Mouse (Mus musculus): ENCODE measurements at regions not wholly inside any gene's neighbourhood (a gene's known extent, or its start where the extent isn't known, plus 50 kb on each side); places are given as distances from the start of the nearest gene placed in this dataset.

- no peak for TF ChIP-seq CTCF (IDR thresholded peaks at IDR 0.05; ENCODE audit: low read depth)
- no peaks in the 10 kb centered on the region for H3K9me3 ChIP-seq (ENCODE audit: low read depth, low read length)
- H3K4me1 ChIP-seq (ENCODE audit: insufficient read depth), result no peaks in the 10 kb centered on the region
- ATAC-seq (ENCODE audit: insufficient read depth), result no peak
- no peak overlapping the region for H3K27ac ChIP-seq (ENCODE audit: low read depth)
- no peaks in the 10 kb centered on the region for H3K27me3 ChIP-seq (ENCODE audit: insufficient read depth, low read length)
- no peak for DNase-seq
- no peak overlapping the region for H3K4me3 ChIP-seq (ENCODE audit: low read depth, low read length)
- H3K4me2 ChIP-seq, result no peak overlapping the region
- no peak overlapping the region for H3K9ac ChIP-seq
- no peaks in the 10 kb centered on the region for H3K36me3 ChIP-seq (ENCODE audit: insufficient read depth)
These were observed 111.0 kb downstream of the Cxcl12 start for GRCm38 (mm10) chr6:117279297-117279696.

- ATAC-seq (ENCODE audit: insufficient read depth), result no peak
- WGBS, result 58% methylated on average over 14 of the region's 14 CpGs
These were observed 111.6 kb downstream of the Cxcl12 start for GRCm38 (mm10) chr6:117279786-117280411.

GRCm38 (mm10) chr6:117280911-117281310 is 112.6 kb downstream of the Cxcl12 start:
- no peak for DNase-seq
- ATAC-seq (ENCODE audit: insufficient read depth), result no peak
- H3K27ac ChIP-seq (ENCODE audit: low read depth), result no peak overlapping the region
- H3K4me2 ChIP-seq, result no peak overlapping the region
- H3K9me3 ChIP-seq (ENCODE audit: low read depth, low read length), result no peaks in the 10 kb centered on the region
- H3K36me3 ChIP-seq (ENCODE audit: insufficient read depth), result no peaks in the 10 kb centered on the region
- H3K4me1 ChIP-seq (ENCODE audit: insufficient read depth), result no peaks in the 10 kb centered on the region
- no peak for TF ChIP-seq CTCF (IDR thresholded peaks at IDR 0.05; ENCODE audit: low read depth)
- no peak overlapping the region for H3K9ac ChIP-seq
- H3K27me3 ChIP-seq (ENCODE audit: insufficient read depth, low read length), result no peaks in the 10 kb centered on the region
- H3K4me3 ChIP-seq (ENCODE audit: low read depth, low read length), result no peak overlapping the region
- WGBS, result 87% methylated on average over 3 of the region's 3 CpGs

More at GRCm38 (mm10) chr6:117279786-117280411, 111.6 kb downstream of the Cxcl12 start:
- H3K4me3 ChIP-seq (ENCODE audit: low read depth, low read length), result no peak overlapping the region
- H3K36me3 ChIP-seq (ENCODE audit: insufficient read depth), result no peaks in the 10 kb centered on the region
- TF ChIP-seq CTCF (IDR thresholded peaks at IDR 0.05; ENCODE audit: low read depth), result no peak
- H3K4me1 ChIP-seq (ENCODE audit: insufficient read depth), result no peaks in the 10 kb centered on the region
- no peak overlapping the region for H3K27ac ChIP-seq (ENCODE audit: low read depth)
- H3K9me3 ChIP-seq (ENCODE audit: low read depth, low read length), result no peaks in the 10 kb centered on the region
- no peak overlapping the region for H3K4me2 ChIP-seq
- no peaks in the 10 kb centered on the region for H3K27me3 ChIP-seq (ENCODE audit: insufficient read depth, low read length)
- DNase-seq, result no peak
- H3K9ac ChIP-seq, result no peak overlapping the region

DNA sequence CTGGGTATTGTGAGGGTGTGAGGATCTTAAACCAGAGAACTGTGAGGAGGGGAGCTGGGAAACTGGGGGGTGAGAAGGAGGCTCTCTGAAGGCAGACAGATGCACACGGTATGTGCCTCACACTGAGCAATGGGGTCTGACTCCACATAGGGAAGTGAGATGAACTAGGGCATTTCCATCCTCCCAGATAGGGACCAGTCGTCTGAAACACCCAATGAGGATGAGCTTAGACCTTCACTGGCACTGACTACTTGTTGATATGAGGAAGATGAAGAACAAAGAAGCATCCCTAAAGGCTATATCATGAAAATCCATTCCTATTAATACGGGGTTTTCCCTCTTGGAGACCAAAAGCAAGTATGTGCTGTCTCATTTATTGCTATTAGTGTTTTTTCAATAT is 115.3 kb downstream of the Cxcl12 start:
- TF ChIP-seq CTCF (IDR thresholded peaks at IDR 0.05; ENCODE audit: low read depth), result no peak
- Histone ChIP-seq H3K4me1 (ENCODE audit: insufficient read depth) (no peaks in the 10 kb centered on the region), H3K4me3 (ENCODE audit: low read depth, low read length) (no peak overlapping the region), H3K27ac (ENCODE audit: low read depth) (no peak overlapping the region), H3K36me3 (ENCODE audit: insufficient read depth) (no peaks in the 10 kb centered on the region), H3K27me3 (ENCODE audit: insufficient read depth, low read length) (no peaks in the 10 kb centered on the region), H3K9me3 (ENCODE audit: low read depth, low read length) (no peaks in the 10 kb centered on the region), H3K4me2 (no peak overlapping the region), H3K9ac (no peak overlapping the region)
- no peak for ATAC-seq (ENCODE audit: insufficient read depth)
- WGBS, result 73% methylated on average over 3 of the region's 3 CpGs
- DNase-seq, result no peak

DNA sequence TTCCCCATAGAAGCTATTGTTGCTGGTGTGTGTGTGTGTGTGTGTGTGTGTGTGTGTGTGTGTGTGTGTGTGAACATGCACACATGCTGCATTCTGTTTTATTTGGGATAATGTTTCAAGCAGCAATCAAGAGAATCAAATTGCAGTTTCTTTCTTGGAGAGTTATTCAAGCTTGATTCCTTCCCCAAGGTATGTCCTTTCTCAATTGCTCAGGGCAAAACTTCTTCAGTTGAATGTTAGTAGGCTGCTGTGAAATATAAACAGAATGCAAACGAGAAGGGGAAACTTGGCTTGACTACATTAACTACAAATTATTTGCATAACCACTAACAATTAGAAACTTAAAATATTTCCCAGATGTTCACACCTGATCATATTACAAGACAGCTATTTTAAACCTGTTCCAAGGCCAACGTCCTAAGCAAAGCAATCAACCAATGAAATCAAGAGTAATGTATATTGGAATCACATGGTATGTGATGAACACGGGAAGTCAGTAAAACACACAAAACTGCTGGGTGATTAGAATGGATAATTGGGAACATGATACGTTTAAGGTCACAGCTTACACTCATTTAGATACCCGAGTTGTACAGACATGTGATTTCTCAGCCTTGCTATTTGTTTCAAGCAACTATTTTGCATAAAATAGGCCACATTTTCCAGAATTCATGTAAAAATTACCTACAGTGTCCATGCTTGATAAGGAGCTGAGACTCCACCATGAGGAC is 116.2 kb downstream of the Cxcl12 start:
- Histone ChIP-seq H3K4me1 (ENCODE audit: insufficient read depth) (no peaks in the 10 kb centered on the region), H3K9ac (no peak overlapping the region), H3K4me2 (no peak overlapping the region), H3K27ac (ENCODE audit: low read depth) (no peak overlapping the region), H3K36me3 (ENCODE audit: insufficient read depth) (no peaks in the 10 kb centered on the region), H3K9me3 (ENCODE audit: low read depth, low read length) (no peaks in the 10 kb centered on the region), H3K4me3 (ENCODE audit: low read depth, low read length) (no peak overlapping the region), H3K27me3 (ENCODE audit: insufficient read depth, low read length) (no peaks in the 10 kb centered on the region)
- WGBS, result 68% methylated on average over 5 of the region's 5 CpGs
- DNase-seq (no peak), ATAC-seq (ENCODE audit: insufficient read depth) (no peak)
- TF ChIP-seq CTCF (IDR thresholded peaks at IDR 0.05; ENCODE audit: low read depth), result no peak

GRCm38 (mm10) chr6:117287396-117287795 is 119.1 kb downstream of the Cxcl12 start:
- no peak overlapping the region for H3K27ac ChIP-seq (ENCODE audit: low read depth)
- no peak for ATAC-seq (ENCODE audit: insufficient read depth)
- H3K27me3 ChIP-seq (ENCODE audit: insufficient read depth, low read length), result no peaks in the 10 kb centered on the region
- no peak overlapping the region for H3K4me3 ChIP-seq (ENCODE audit: low read depth, low read length)
- H3K4me1 ChIP-seq (ENCODE audit: insufficient read depth), result no peaks in the 10 kb centered on the region
- H3K9ac ChIP-seq, result no peak overlapping the region
- TF ChIP-seq CTCF (IDR thresholded peaks at IDR 0.05; ENCODE audit: low read depth), result no peak
- no peak overlapping the region for H3K4me2 ChIP-seq
- H3K9me3 ChIP-seq (ENCODE audit: low read depth, low read length), result no peaks in the 10 kb centered on the region
- no peaks in the 10 kb centered on the region for H3K36me3 ChIP-seq (ENCODE audit: insufficient read depth)
- WGBS, result 66% methylated on average over 5 of the region's 5 CpGs
- no peak for DNase-seq

- ATAC-seq (ENCODE audit: insufficient read depth) (no peak), DNase-seq (no peak)
- Histone ChIP-seq H3K27me3 (ENCODE audit: insufficient read depth, low read length) (no peaks in the 10 kb centered on the region), H3K4me1 (ENCODE audit: insufficient read depth) (no peaks in the 10 kb centered on the region), H3K4me2 (no peak overlapping the region), H3K27ac (ENCODE audit: low read depth) (no peak overlapping the region), H3K9ac (no peak overlapping the region), H3K36me3 (ENCODE audit: insufficient read depth) (no peaks in the 10 kb centered on the region), H3K4me3 (ENCODE audit: low read depth, low read length) (no peak overlapping the region), H3K9me3 (ENCODE audit: low read depth, low read length) (no peaks in the 10 kb centered on the region)
- WGBS, result 30% methylated on average over 9 of the region's 9 CpGs
- TF ChIP-seq CTCF (IDR thresholded peaks at IDR 0.05; ENCODE audit: low read depth), result no peak
These were observed 125.6 kb downstream of the Cxcl12 start for GRCm38 (mm10) chr6:117293780-117294465.
